In genomic region chr6:92460750-92461149, GRCm38 (mm10) we compare ENCODE assay signal across 24 mouse cellular contexts.
A peak's percentile ranks its signal among the peaks of the same experiment; 100 is the strongest.
DNase-seq lines count a peak whose midpoint lies in the region; ATAC-seq lines count a peak whose summit lies in the region.
"Had no signal": no experiment of that assay in that cellular context is flagged by ENCODE, and none has a peak within 500 bp of the region (broad histone marks: within the 10 kb centered on the region; RNA-seq: fewer than 3 reads in every experiment).

No protein-coding gene starts in this region.

- H3K4me2 ChIP-seq in forebrain, embryonic 15.5 days (replicated peaks) = no peak overlapping the region
- H3K4me2 ChIP-seq in forebrain, embryonic 11.5 days (ENCODE audit: low read depth, low read length, severe bottlenecking) = no peak overlapping the region
- H3K4me2 ChIP-seq in limb, embryonic 12.5 days = no peak overlapping the region
- H3K4me2 ChIP-seq in midbrain, embryonic 13.5 days (replicated peaks) = no peak overlapping the region
- H3K4me2 ChIP-seq: heart, embryonic 12.5 days; limb, embryonic 13.5 days; liver, embryonic 12.5 days; neural tube, embryonic 12.5 days had no signal

- no peaks in the 10 kb centered on the region for H3K9me3 ChIP-seq in forebrain, embryonic 15.5 days
- H3K9me3 ChIP-seq in forebrain, embryonic 11.5 days (ENCODE audit: control insufficient read depth, low read length) = no peaks in the 10 kb centered on the region
- H3K9me3 ChIP-seq in limb, embryonic 12.5 days = no peaks in the 10 kb centered on the region
- no peaks in the 10 kb centered on the region for H3K9me3 ChIP-seq in limb, embryonic 10.5 days (replicated peaks)
- no peaks in the 10 kb centered on the region for H3K9me3 ChIP-seq in midbrain, embryonic 13.5 days
- H3K9me3 ChIP-seq: forebrain, embryonic 10.5 days; heart, embryonic 12.5 days; limb, embryonic 13.5 days; liver, embryonic 12.5 days; neural tube, embryonic 12.5 days had no signal

- H3K4me3 ChIP-seq in forebrain, embryonic 15.5 days = no peak overlapping the region
- no peak overlapping the region for H3K4me3 ChIP-seq in forebrain, embryonic 11.5 days (ENCODE audit: low read depth, low read length)
- H3K4me3 ChIP-seq in limb, embryonic 12.5 days (replicated peaks) = no peak overlapping the region
- no peak overlapping the region for H3K4me3 ChIP-seq in limb, embryonic 10.5 days
- no peak overlapping the region for H3K4me3 ChIP-seq in midbrain, embryonic 13.5 days (replicated peaks)
- H3K4me3 ChIP-seq: forebrain, embryonic 10.5 days; heart, embryonic 12.5 days; limb, embryonic 13.5 days; liver, embryonic 12.5 days; neural tube, embryonic 12.5 days had no signal

- ATAC-seq in forebrain, embryonic 15.5 days (replicated peaks) = no peak
- ATAC-seq in forebrain, embryonic 11.5 days (replicated peaks; ENCODE audit: low FRiP score) = no peak
- no peak for ATAC-seq in limb, embryonic 12.5 days (ENCODE audit: insufficient number of reproducible peaks, insufficient read depth, low FRiP score, low TSS enrichment, low read depth)
- no peak for ATAC-seq in midbrain, embryonic 13.5 days
- ATAC-seq: liver, embryonic 12.5 days had no signal

- H3K36me3 ChIP-seq in forebrain, embryonic 15.5 days = no peaks in the 10 kb centered on the region
- H3K36me3 ChIP-seq in forebrain, embryonic 11.5 days (ENCODE audit: control insufficient read depth, insufficient read depth, low read length) = no peaks in the 10 kb centered on the region
- no peaks in the 10 kb centered on the region for H3K36me3 ChIP-seq in limb, embryonic 12.5 days
- H3K36me3 ChIP-seq in limb, embryonic 10.5 days = no peaks in the 10 kb centered on the region
- H3K36me3 ChIP-seq in midbrain, embryonic 13.5 days = no peaks in the 10 kb centered on the region
- H3K36me3 ChIP-seq: forebrain, embryonic 10.5 days; limb, embryonic 13.5 days; liver, embryonic 12.5 days; neural tube, embryonic 12.5 days had no signal

- no peak for DNase-seq in forebrain, embryonic 11.5 days (ENCODE audit: low spot score)
- DNase-seq in limb, embryonic 10.5 days (ENCODE audit: low spot score) = no peak
- no peak for DNase-seq in thymus, adult 18-20 months
- no peak for DNase-seq in lung, postnatal 25 days (ENCODE audit: low spot score)
- DNase-seq: adrenal gland, postnatal 36 days; cerebellum, adult 11-12 months; cerebellum, postnatal 10 days; gastrocnemius, postnatal 25 days; heart, adult 18-20 months; heart, postnatal 10 days; kidney, adult 11 months; lung, adult 18-20 months; lung, postnatal 14 days; right cerebral cortex, adult 18-20 months; right cerebral cortex, postnatal 4 days; thymus, postnatal 25 days had no signal

- no peaks in the 10 kb centered on the region for H3K27me3 ChIP-seq in forebrain, embryonic 15.5 days
- no peaks in the 10 kb centered on the region for H3K27me3 ChIP-seq in forebrain, embryonic 11.5 days (ENCODE audit: control insufficient read depth, insufficient read depth, low read length)
- H3K27me3 ChIP-seq in limb, embryonic 12.5 days = no peaks in the 10 kb centered on the region
- H3K27me3 ChIP-seq in limb, embryonic 10.5 days (ENCODE audit: low read depth, poor library complexity, severe bottlenecking) = no peaks in the 10 kb centered on the region
- H3K27me3 ChIP-seq in midbrain, embryonic 13.5 days = no peaks in the 10 kb centered on the region
- H3K27me3 ChIP-seq: heart, embryonic 12.5 days; limb, embryonic 13.5 days; liver, embryonic 12.5 days; neural tube, embryonic 12.5 days had no signal

- peak overlapping the region; percentile 27; the same call in 1 of the 2 replicates for H3K27ac ChIP-seq in forebrain, embryonic 15.5 days (replicated peaks)
- H3K27ac ChIP-seq in forebrain, embryonic 11.5 days (ENCODE audit: low read depth, low read length) = no peak overlapping the region
- peak overlapping the region; percentile 29; the same call in 1 of the 2 replicates for H3K27ac ChIP-seq in limb, embryonic 12.5 days
- no peak overlapping the region for H3K27ac ChIP-seq in limb, embryonic 10.5 days
- H3K27ac ChIP-seq in midbrain, embryonic 13.5 days = peak overlapping the region; percentile 70
- H3K27ac ChIP-seq: forebrain, embryonic 10.5 days; limb, embryonic 13.5 days; liver, embryonic 12.5 days; neural tube, embryonic 12.5 days had no signal

- no peak overlapping the region for H3K9ac ChIP-seq in forebrain, embryonic 15.5 days (replicated peaks)
- H3K9ac ChIP-seq in forebrain, embryonic 11.5 days (ENCODE audit: low read length) = no peak overlapping the region
- H3K9ac ChIP-seq in limb, embryonic 12.5 days (replicated peaks) = no peak overlapping the region
- no peak overlapping the region for H3K9ac ChIP-seq in midbrain, embryonic 13.5 days (replicated peaks)
- H3K9ac ChIP-seq: heart, embryonic 12.5 days; limb, embryonic 13.5 days; liver, embryonic 12.5 days; neural tube, embryonic 12.5 days had no signal

- 34% methylated on average over 2 of the region's 2 CpGs for WGBS in forebrain, embryonic 15.5 days
- 57% methylated on average over 2 of the region's 2 CpGs for WGBS in forebrain, embryonic 11.5 days
- WGBS in limb, embryonic 12.5 days = 45% methylated on average over 2 of the region's 2 CpGs
- 83% methylated on average over 2 of the region's 2 CpGs for WGBS in limb, embryonic 10.5 days
- 62% methylated on average over 2 of the region's 2 CpGs for WGBS in midbrain, embryonic 13.5 days

- peaks cover 27% of the 10 kb centered on the region for H3K4me1 ChIP-seq in forebrain, embryonic 15.5 days
- H3K4me1 ChIP-seq in forebrain, embryonic 11.5 days (replicated peaks; ENCODE audit: control insufficient read depth, insufficient read depth, low read length) = peaks cover 2% of the 10 kb centered on the region; the same call in 1 of the 2 replicates
- H3K4me1 ChIP-seq in limb, embryonic 12.5 days (replicated peaks) = peaks cover 9% of the 10 kb centered on the region
- H3K4me1 ChIP-seq in limb, embryonic 10.5 days = peaks cover 12% of the 10 kb centered on the region
- peaks cover 44% of the 10 kb centered on the region for H3K4me1 ChIP-seq in midbrain, embryonic 13.5 days (replicated peaks)

Comparison
In these comparisons a context has a peak if more than half of its experiments do, and no peak if none do; other contexts are left out.
1. H3K27ac ChIP-seq: peak in forebrain, embryonic 15.5 days (single experiment), limb, embryonic 12.5 days (single experiment) and midbrain, embryonic 13.5 days (single experiment); none in forebrain, embryonic 11.5 days (single experiment) and limb, embryonic 10.5 days (single experiment).